Mouse (Mus musculus): ENCODE measurements around the gene Slc26a6. TPM values are rescaled to one million over a fixed set of nuclear protein-coding genes. Genes with fewer than 3 reads are reported as not detected.

The Slc26a6 gene
- polyA plus RNA-seq, 1 experiment from 2014 or later = 7.8 TPM

Small RNA genes within 50 kb of the gene (microRNA-seq; reads per million reads assigned to microRNA genes)
- not detected for gene Gm23156

Other genes starting within 250 kb of the Slc26a6 start
- gene Arih2, start 203.9 kb upstream of the Slc26a6 start, polyA plus RNA-seq (2015; fragmentation: Nextera tagmentation; extraction: Ambion mirVana) = 44.8 and 46.6 TPM in 2 replicates
- 45.0 and 46.0 TPM in 2 replicates for gene Slc25a20, start 191.2 kb upstream of the Slc26a6 start, polyA plus RNA-seq (2015; fragmentation: Nextera tagmentation; extraction: Ambion mirVana)
- gene Prkar2a, start 164.0 kb upstream of the Slc26a6 start, polyA plus RNA-seq (2015; fragmentation: Nextera tagmentation; extraction: Ambion mirVana) = 23.6 and 24.5 TPM in 2 replicates
- 72.5 and 74.7 TPM in 2 replicates for gene Ip6k2, start 69.5 kb upstream of the Slc26a6 start, polyA plus RNA-seq (2015; fragmentation: Nextera tagmentation; extraction: Ambion mirVana)
- gene Nckipsd, start 44.9 kb upstream of the Slc26a6 start, polyA plus RNA-seq (2015; fragmentation: Nextera tagmentation; extraction: Ambion mirVana) = 15.3 and 16.6 TPM in 2 replicates
- 0.14 and 0.15 TPM in 2 replicates for gene Celsr3, start 27.0 kb upstream of the Slc26a6 start, polyA plus RNA-seq (2015; fragmentation: Nextera tagmentation; extraction: Ambion mirVana)
- 0.25 TPM in 1 of 2 replicates, not detected in the other for gene Tmem89, start 61.3 kb downstream of the Slc26a6 start, polyA plus RNA-seq (2015; fragmentation: Nextera tagmentation; extraction: Ambion mirVana)
- 437 and 446 TPM in 2 replicates for gene Uqcrc1, start 83.3 kb downstream of the Slc26a6 start, polyA plus RNA-seq (2015; fragmentation: Nextera tagmentation; extraction: Ambion mirVana)
- 0.86 and 1.0 TPM in 2 replicates for gene Col7a1, start 100.3 kb downstream of the Slc26a6 start, polyA plus RNA-seq (2015; fragmentation: Nextera tagmentation; extraction: Ambion mirVana)
- gene Ucn2, start 132.7 kb downstream of the Slc26a6 start, polyA plus RNA-seq (2015; fragmentation: Nextera tagmentation; extraction: Ambion mirVana) = not detected in 2 replicates
- 10.2 and 11.3 TPM in 2 replicates for gene Pfkfb4, start 138.5 kb downstream of the Slc26a6 start, polyA plus RNA-seq (2015; fragmentation: Nextera tagmentation; extraction: Ambion mirVana)
- gene Shisa5, start 185.3 kb downstream of the Slc26a6 start, polyA plus RNA-seq (2015; fragmentation: Nextera tagmentation; extraction: Ambion mirVana) = 83.2 and 98.3 TPM in 2 replicates
- gene Trex1, start 206.5 kb downstream of the Slc26a6 start, polyA plus RNA-seq (2015; fragmentation: Nextera tagmentation; extraction: Ambion mirVana) = 12.7 and 14.0 TPM in 2 replicates
- gene Atrip, start 220.8 kb downstream of the Slc26a6 start, polyA plus RNA-seq (2015; fragmentation: Nextera tagmentation; extraction: Ambion mirVana) = 26.4 and 27.0 TPM in 2 replicates
- gene Ccdc51, start 229.2 kb downstream of the Slc26a6 start, polyA plus RNA-seq (2015; fragmentation: Nextera tagmentation; extraction: Ambion mirVana) = 11.2 and 11.5 TPM in 2 replicates
- gene Tma7, start 229.3 kb downstream of the Slc26a6 start, polyA plus RNA-seq (2015; fragmentation: Nextera tagmentation; extraction: Ambion mirVana) = 519 and 556 TPM in 2 replicates
- 18.2 and 18.4 TPM in 2 replicates for gene Plxnb1, start 242.1 kb downstream of the Slc26a6 start, polyA plus RNA-seq (2015; fragmentation: Nextera tagmentation; extraction: Ambion mirVana)

Data from lung, embryonic 15.5 days (tissue).